Mouse (Mus musculus): Measurements from ENCODE around the gene Rapgef3. TPM values are rescaled to one million over a fixed set of nuclear protein-coding genes. Genes with fewer than 3 reads are reported as not detected.

Rapgef3 gene
- total RNA-seq (2021), result 10 to 100 TPM; 50.0 to 52.0 TPM
- long read RNA-seq, full-length matches to known transcripts, result 26 of 57 reads
- long read RNA-seq, partial matches to known transcripts, result 6 of 57 reads
- long read RNA-seq, other reads (novel, unspliced or antisense), result 25 of 57 reads

DNA sequence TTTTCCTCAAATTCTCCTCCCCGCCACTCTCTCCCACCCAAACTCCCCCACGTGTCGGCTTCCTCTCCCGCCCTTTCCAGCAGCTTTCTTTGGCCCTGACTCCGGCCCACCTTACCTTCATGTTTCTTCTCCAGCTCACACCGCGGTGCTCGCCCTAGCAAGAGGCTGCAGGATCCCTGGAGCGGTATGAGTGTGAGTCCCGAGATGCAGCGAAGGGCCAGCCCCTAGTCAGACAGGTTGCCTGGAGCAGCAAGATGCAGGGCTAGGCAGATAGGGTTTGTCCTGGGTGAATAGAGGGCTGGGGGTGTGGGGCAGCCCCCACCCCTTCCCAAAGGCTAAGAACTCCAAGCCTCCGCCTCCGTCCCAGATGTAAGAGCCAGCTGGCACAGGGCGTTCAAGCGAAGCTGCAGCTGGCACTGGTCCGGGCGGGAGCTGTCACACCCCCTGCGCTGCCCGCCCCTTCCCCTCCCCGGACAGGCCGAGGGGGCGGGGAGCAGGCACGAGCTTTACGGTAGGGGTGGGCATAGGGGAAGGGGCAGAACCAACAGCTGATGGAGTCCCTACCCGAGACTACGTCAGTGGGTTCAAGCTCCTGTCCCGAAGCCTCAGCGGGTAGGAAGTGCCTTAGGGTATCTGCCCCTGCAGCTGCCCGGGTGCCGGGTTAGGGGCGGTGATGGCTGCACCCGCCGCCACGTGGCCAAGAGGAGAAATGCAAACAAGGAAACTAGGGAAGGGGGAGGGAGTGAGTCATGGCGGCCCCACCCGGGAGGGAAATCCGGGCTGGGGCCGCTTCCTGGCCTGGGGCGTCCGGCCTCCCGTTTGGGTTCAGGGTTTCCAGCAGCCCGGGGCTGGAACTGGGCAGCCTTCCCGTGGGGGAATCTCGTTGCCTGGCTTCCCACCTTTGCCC lies at the start of gene Rapgef3:
TSS of gene Rapgef3 (minus strand) at position 693 of the 907 bp plus-strand sequence.
- peak; percentile 63 to 79 for DNase-seq (ENCODE audit: low spot score in 2 of 2)

DNA sequence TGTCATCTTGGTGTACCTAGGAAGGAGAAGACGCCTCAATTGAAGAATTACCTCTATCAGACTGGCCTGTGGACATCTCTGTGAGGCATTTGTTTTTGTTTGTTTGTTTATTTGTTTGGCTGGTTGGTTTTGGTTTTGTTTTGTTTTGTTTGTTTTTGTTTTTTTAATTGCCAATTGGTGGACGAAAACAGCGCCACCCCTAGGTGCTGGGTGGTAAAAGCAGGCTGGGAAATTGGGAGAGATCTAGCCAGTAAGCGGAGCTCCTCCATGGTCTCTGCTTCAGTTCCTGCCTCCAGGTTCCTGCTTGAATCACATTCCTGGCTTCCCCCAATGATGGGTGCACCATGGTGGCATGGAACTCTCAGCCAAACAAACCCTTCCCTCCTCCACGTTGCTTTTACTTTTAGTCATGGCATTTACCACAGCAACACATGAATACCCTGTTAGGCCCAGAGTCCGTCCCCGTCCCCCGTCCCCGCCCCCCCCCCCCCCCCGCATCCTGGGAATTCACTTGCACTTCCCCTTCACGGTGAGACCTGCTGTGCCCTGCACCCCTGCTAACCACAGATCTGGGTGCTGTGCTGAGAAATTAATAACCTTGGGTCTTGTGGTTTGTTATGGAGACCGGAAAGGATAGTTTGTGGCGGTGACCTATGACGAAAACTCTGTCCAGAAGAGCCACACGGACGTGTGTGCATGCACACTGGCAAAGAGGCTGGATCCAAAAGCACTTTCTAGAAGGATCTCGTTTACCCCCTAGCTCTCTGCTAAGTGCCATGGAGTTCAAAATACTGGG lies 48.6 kb upstream of the Rapgef3 start:
- no peak for DNase-seq (ENCODE audit: low spot score in 2 of 2)

- no peak for DNase-seq (ENCODE audit: low spot score in 2 of 2)
Observed at GRCm38 (mm10) chr15:97815254-97815653, 47.5 kb upstream of the Rapgef3 start.

- no peak for DNase-seq (ENCODE audit: low spot score in 2 of 2)
Observed at GRCm38 (mm10) chr15:97814703-97815102, 46.9 kb upstream of the Rapgef3 start.

DNA sequence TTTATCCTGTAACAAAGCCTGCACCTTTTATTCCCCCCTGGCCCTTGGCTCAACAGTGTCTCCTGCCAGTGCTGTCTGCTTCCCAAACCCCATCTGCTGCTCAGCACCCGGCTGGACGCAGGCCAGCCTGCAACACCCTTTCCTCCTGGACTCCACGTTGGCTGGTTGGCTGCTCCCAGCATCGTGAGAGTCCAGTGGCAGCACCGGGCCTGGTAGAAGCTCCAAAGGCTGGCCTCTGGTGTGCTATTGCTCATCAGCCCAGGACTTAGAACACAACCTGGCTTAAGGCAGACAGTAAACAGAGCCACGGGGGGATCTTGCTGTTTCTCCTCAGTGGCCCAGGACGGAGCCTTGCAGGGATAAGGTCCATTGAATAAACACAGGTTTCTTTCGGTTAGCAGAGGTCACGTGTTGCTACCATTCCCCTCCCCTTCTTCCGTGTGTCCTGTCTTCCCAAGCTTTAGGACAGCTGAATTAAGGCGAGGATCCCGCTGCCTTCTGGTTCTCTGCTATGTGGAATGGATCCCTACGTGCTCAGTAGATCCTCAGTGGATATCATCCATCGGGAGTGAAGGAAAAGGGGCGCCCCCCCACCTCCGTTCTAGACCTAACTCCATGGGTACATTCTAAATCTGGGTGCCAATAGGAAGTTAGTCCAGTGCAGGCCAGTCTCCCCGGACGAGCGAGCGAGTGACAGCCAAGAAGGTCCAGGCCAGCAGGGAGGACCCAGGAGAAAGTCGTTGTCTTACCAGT lies 45.9 kb upstream of the Rapgef3 start:
- DNase-seq (ENCODE audit: low spot score in 2 of 2), result no peak

DNA sequence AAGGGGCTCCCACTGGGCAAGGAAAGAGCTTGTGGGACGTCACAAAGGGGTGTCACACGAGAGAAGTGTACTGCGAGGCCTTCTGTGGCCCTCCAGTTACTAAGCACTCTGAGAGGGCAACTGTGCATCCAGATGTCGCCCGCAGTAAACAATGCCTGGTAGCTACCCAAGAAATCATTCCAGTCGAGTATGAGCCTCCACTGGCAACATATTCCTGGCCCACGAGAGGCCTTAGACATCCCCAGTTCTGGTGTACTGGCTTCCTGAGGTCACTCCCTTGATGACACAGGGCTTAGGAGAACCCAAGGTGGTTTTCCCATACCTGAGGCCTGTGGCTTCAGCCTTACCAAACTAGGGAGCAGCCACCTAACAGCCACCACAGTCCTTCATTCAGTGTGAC lies 45.1 kb upstream of the Rapgef3 start:
- no peak for DNase-seq (ENCODE audit: low spot score in 2 of 2)

GRCm38 (mm10) chr15:97812126-97812525 lies 44.4 kb upstream of the Rapgef3 start:
- DNase-seq (ENCODE audit: low spot score in 2 of 2), result peak; percentile 81 to 90

- DNase-seq (ENCODE audit: low spot score in 2 of 2), result no peak
Observed at GRCm38 (mm10) chr15:97811307-97811706, 43.5 kb upstream of the Rapgef3 start.

DNA sequence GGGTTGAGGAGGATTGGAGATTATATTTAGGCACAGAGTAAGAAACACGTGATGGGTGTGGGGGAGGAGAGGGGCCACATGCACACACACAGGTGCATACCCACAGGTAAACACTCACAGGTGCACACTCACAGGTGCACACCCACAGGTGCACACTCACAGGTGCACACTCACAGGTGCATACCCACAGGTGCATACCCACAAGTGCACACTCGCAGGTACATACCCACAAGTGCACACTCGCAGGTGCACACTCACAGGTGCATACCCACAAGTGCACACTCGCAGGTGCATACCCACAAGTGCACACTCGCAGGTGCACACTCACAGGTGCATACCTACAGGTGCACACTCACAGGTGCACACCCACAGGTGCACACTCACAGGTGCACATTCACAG lies 42.6 kb upstream of the Rapgef3 start:
- DNase-seq (ENCODE audit: low spot score in 2 of 2), result no peak

- no peak for DNase-seq (ENCODE audit: low spot score in 2 of 2)
Observed at GRCm38 (mm10) chr15:97809942-97810341, 42.2 kb upstream of the Rapgef3 start.

DNA sequence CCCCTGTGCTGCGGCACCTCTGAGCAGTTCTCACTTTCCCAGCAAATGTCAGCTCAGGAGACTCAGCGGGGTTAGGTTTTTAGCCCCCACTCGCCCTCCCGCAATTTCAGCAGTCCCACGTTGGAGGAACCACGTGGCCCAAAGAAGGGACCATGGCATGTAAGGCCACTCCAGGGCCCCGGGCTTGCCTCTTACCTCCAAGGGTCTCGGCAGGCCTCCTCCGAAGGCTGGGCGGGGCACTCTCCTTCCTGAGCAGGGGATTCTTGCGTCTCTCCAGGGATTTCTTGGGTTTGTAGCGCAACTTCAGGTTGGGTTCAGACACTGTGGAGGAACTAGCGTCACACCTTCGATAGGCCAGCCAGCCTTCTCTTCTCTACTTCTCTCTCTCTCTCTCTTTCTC lies 41.4 kb upstream of the Rapgef3 start:
- DNase-seq (ENCODE audit: low spot score in 2 of 2), result no peak

GRCm38 (mm10) chr15:97808532-97808931 lies 40.8 kb upstream of the Rapgef3 start:
- no peak for DNase-seq (ENCODE audit: low spot score in 2 of 2)

DNA sequence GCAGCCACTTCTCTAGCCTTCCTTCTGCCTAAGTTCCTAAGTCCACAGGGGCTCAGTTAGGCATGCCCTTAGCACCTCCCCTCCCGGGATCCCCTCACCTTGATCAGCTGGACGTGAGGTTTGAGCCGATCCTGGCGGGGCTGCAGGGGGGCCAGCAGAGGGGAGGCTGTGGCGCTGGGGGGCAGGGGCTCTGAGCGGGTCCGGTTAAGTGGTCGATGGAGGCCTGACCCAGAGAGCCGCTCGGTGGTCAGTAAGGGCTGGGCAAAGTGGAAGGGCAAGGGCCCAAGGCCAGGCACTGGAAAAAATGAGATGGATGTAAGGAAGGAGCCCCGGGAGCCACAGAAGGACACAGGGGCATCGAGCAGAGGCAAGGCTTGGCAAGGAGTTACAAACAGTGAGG lies 40.1 kb upstream of the Rapgef3 start:
- DNase-seq (ENCODE audit: low spot score in 2 of 2), result no peak

GRCm38 (mm10) chr15:97802575-97802974 lies 34.8 kb upstream of the Rapgef3 start:
- no peak for DNase-seq (ENCODE audit: low spot score in 2 of 2)

DNA sequence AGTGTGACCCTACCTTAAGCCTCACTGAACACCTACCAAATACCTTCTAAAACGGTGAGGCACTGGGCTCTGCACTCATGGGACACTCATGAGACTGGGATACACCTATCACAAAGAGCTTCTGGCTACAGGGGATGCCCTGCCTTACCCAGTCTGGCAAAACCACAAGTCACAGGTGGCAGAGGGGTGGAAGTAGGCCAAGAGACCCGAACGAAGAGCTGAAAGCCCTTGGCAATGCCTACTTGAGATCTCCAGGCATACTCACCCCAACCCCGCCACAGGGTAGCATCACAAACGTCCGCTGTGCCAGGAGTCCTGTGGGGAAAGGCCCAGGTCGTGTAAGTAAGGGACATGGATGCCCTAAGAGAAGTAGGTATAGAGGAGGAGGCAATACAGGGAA lies 34.0 kb upstream of the Rapgef3 start:
- no peak for DNase-seq (ENCODE audit: low spot score in 2 of 2)

DNA sequence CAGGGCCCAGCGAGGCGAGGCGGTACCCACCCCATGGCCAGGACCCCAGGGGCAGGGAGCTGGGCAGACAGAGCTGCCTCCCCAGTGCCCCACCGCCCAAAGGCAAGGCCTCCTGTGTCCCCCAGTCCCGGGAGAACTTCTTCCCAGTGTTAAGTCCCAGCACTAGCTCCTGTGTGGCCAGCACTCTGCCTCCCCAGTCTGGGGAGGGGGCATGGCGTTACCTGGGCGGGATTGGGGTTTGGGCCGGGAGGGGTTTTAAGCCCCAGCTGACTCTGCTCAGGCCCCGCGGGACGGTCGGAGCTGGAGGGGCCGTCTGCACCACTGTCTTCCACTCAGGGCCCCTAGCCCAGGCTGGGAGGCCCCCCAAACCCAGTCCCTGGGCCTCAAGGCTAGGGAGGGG lies 33.1 kb upstream of the Rapgef3 start:
- no peak for DNase-seq (ENCODE audit: low spot score in 2 of 2)

DNA sequence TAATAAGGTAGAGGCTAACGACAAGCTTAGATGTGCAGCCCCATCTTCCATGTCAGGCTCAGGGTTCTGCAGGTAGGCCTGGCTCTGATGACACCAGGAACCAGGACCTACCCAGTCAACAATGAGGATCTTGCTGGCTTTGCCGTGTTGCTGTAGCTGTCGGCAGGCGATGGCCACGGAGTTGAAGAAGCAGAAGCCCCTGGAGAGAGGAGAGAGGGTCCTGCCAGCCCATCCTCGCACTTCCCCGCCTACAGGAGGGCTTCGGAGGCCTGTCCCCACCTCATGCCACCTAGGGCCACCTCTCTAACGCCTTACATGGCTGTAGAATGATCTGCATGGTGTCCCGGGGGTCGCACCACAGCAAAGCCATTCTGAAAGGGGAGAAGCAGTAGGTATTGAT lies 31.7 kb upstream of the Rapgef3 start:
- no peak for DNase-seq (ENCODE audit: low spot score in 2 of 2)

GRCm38 (mm10) chr15:97798134-97798533 lies 30.4 kb upstream of the Rapgef3 start:
- DNase-seq (ENCODE audit: low spot score in 2 of 2), result no peak

DNA sequence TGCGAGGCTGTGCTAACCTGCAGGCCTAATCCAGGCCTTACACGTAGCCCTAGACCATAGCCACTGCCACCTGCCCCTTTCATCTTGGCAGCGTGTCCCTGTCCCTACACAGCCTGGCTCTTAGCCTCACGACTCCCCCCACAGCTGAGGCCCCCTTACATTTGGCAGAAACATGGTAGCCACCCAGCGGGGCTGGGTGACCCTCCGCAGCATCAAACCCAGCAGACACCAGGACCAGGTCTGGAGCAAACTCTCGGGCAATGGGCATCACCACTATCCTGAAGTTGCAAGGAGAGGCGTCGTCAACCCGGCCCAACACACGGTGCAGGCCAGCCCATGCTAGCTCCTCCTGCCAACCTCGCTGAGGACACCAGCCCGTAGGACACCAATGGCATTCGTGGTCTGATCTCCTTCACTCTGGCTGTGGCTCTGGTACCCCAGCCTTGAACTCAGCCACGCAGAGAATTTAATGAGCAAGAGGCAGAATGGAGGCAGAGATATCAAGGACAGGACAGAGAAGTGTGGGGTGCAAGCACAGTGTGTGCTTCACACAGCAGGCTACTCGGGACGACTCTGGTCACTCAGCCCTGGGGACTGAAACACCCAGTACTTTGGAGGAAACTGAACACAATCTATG lies 29.0 kb upstream of the Rapgef3 start:
- no peak for DNase-seq (ENCODE audit: low spot score in 2 of 2)

DNA sequence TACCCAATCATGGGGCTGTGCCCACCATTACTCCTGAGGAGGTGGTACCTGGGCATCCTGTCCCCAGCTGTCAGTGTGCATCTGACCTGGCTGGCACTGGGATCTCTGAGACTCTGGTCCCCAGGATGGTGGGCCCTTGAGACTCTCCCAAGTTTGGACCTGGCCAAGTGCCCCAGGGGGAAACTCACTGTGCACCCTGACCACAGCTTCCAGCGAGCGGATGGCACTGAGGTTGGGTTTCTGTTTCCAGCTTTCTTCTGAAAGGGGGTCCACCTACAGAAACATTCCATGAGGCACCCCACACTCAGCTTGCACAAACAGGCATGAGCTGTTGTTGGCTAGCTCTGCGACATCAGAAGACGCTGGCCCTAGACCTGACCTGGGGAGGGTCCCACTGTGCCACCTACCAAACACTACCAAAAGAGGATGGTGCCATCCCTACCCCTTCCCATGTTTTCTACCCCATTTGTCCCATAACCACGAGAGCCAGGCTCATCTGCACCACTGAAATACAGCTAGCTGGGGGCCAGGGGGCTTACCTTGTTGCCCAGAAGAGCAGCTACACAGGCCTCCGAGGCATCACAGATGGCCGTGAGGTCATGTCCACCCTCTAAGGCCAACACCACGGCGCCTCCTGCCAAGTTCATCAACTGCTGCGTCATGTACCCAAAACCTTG lies 27.9 kb upstream of the Rapgef3 start:
- DNase-seq (ENCODE audit: low spot score in 2 of 2), result no peak
